Mouse (Mus musculus) MEL (cell line): ENCODE measurements around the gene Rpgrip1l. TPM values are rescaled to one million over a fixed set of nuclear protein-coding genes. Genes with fewer than 3 reads are reported as not detected.

Source experiments
- DNase-seq: peaks from one replicate; pipeline ENCODE4 v3.0.0; 2011; ENCODE audit warnings: low read depth, low spot score
- H3K27ac ChIP-seq: 2 replicates; pipeline ENCODE4 v1.5.1; 2012; ENCODE audit warnings: low read depth, mild to moderate bottlenecking, control low read depth, low read length, moderate library complexity; ENCODE audit not compliant: control insufficient read depth
- H3K27me3 ChIP-seq, 2 experiments: fragments of 150-350 bp in 1 of 2; sonication (generic) in 1 of 2; 2 replicates each; pipeline ENCODE4 v1.6.1; 2012; ENCODE audit warnings: low read length in 2 of 2, mild to moderate bottlenecking in 2 of 2, improper control_type of control experiment in 1 of 2, moderate library complexity in 1 of 2; ENCODE audit not compliant: insufficient read depth in 2 of 2, control insufficient read depth in 1 of 2
- H3K36me3 ChIP-seq, 2 experiments: 2 replicates each; pipeline ENCODE4 v1.6.1; 2012 to 2014; ENCODE audit warnings: low read length in 2 of 2, improper control_type of control experiment in 1 of 2, inconsistent platforms in 1 of 2, mild to moderate bottlenecking in 1 of 2; ENCODE audit not compliant: insufficient read depth in 2 of 2, control insufficient read depth in 1 of 2
- H3K4me1 ChIP-seq, 2 experiments: fragments of 150-350 bp in 1 of 2; sonication (generic) in 1 of 2; 2 replicates each; pipeline ENCODE4 v1.6.1; 2012; ENCODE audit warnings: low read length in 2 of 2, improper control_type of control experiment in 1 of 2, mild to moderate bottlenecking in 1 of 2; ENCODE audit not compliant: insufficient read depth in 2 of 2, control insufficient read depth in 1 of 2
- H3K4me3 ChIP-seq, 2 experiments: fragments of 150-350 bp in 1 of 2; sonication (generic) in 1 of 2; 2 replicates each; pipeline ENCODE4 v1.5.1; 2012; ENCODE audit warnings: low read depth in 2 of 2, low read length in 2 of 2, mild to moderate bottlenecking in 2 of 2, moderate library complexity in 2 of 2, control low read depth in 1 of 2, improper control_type of control experiment in 1 of 2; ENCODE audit not compliant: control insufficient read depth in 1 of 2, insufficient read depth in 1 of 2
- H3K79me2 ChIP-seq: 2 replicates; pipeline ENCODE4 v1.6.1; 2012; ENCODE audit warnings: mild to moderate bottlenecking, low read length, moderate library complexity; ENCODE audit not compliant: control insufficient read depth, poor library complexity, insufficient read depth
- H3K9ac ChIP-seq: 2 replicates; pipeline ENCODE4 v1.6.1; 2012; ENCODE audit warnings: low read depth, mild to moderate bottlenecking, control low read depth, low read length, moderate library complexity; ENCODE audit not compliant: control insufficient read depth, poor library complexity, severe bottlenecking
- H3K9me3 ChIP-seq: fragments of 150-350 bp; sonication (generic); replicated peaks from 2 replicates; pipeline ENCODE4 v1.6.1; 2012; ENCODE audit warnings: mild to moderate bottlenecking, low read length, improper control_type of control experiment, moderate library complexity; ENCODE audit not compliant: insufficient read depth
- BHLHE40 ChIP-seq: IDR thresholded peaks from 2 replicates; pipeline ENCODE4 v1.6.1; 2012; ENCODE audit warnings: low read depth, mild to moderate bottlenecking, inconsistent platforms, low read length, improper control_type of control experiment, borderline replicate concordance
- CHD2 ChIP-seq: IDR thresholded peaks from 2 replicates; pipeline ENCODE4 v1.6.1; 2011; ENCODE audit warnings: low read length, improper control_type of control experiment
- CTCF ChIP-seq, 3 experiments: IDR thresholded peaks in 2 of 3; conservative IDR thresholded peaks in 1 of 3; 2 replicates each; pipeline ENCODE4 v1.5.1; 2011 to 2012; ENCODE audit warnings: low read length in 3 of 3, low read depth in 2 of 3, mild to moderate bottlenecking in 2 of 3, improper control_type of control experiment in 1 of 3, inconsistent platforms in 1 of 3, mixed read lengths in 1 of 3, moderate library complexity in 1 of 3; ENCODE audit not compliant: control insufficient read depth in 1 of 3, insufficient read depth in 1 of 3, poor library complexity in 1 of 3, severe bottlenecking in 1 of 3
- E2F4 ChIP-seq: IDR thresholded peaks from 2 replicates; pipeline ENCODE4 v1.6.1; 2011; ENCODE audit warnings: low read depth, low read length, improper control_type of control experiment, borderline replicate concordance
- ELF1 ChIP-seq: IDR thresholded peaks from 2 replicates; pipeline ENCODE4 v1.6.1; 2014; ENCODE audit warnings: low read depth, mild to moderate bottlenecking, inconsistent platforms, low read length, improper control_type of control experiment, moderate library complexity
- ETS1 ChIP-seq: IDR thresholded peaks from 2 replicates; pipeline ENCODE4 v1.6.1; 2012; ENCODE audit warnings: low read depth, mild to moderate bottlenecking, inconsistent platforms, low read length, improper control_type of control experiment, moderate library complexity
- GATA1 ChIP-seq: IDR thresholded peaks from 2 replicates; pipeline ENCODE4 v1.6.1; 2011; ENCODE audit warnings: low read depth, low read length, improper control_type of control experiment
- HCFC1 ChIP-seq: IDR thresholded peaks from 2 replicates; pipeline ENCODE4 v1.6.1; 2012; ENCODE audit warnings: low read depth, mild to moderate bottlenecking, inconsistent platforms, low read length, improper control_type of control experiment, moderate library complexity
- JUND ChIP-seq: IDR thresholded peaks from 2 replicates; pipeline ENCODE4 v1.6.1; 2011; ENCODE audit warnings: low read depth, mild to moderate bottlenecking, improper control_type of control experiment, low read length
- KAT2A ChIP-seq: conservative IDR thresholded peaks from 2 replicates; pipeline ENCODE4 v1.6.1; 2012; ENCODE audit warnings: low read depth, low read length, improper control_type of control experiment, inconsistent platforms
- MAX ChIP-seq: IDR thresholded peaks from 2 replicates; pipeline ENCODE4 v1.6.1; 2011; ENCODE audit warnings: low read length, improper control_type of control experiment
- MAZ ChIP-seq: IDR thresholded peaks from 2 replicates; pipeline ENCODE4 v1.6.1; 2012; ENCODE audit warnings: low read depth, mild to moderate bottlenecking, inconsistent platforms, low read length, improper control_type of control experiment
- MXI1 ChIP-seq: IDR thresholded peaks from 2 replicates; pipeline ENCODE4 v1.6.1; 2011; ENCODE audit warnings: mild to moderate bottlenecking, low read depth, low read length, improper control_type of control experiment
- MYB ChIP-seq: IDR thresholded peaks from 2 replicates; pipeline ENCODE4 v1.6.1; 2011; ENCODE audit warnings: mild to moderate bottlenecking, low read depth, low read length, improper control_type of control experiment
- MYC ChIP-seq: IDR thresholded peaks from 2 replicates; pipeline ENCODE4 v1.6.1; 2011; ENCODE audit warnings: low read depth, mild to moderate bottlenecking, low read length, improper control_type of control experiment, moderate library complexity
- NELFE ChIP-seq: IDR thresholded peaks from 2 replicates; pipeline ENCODE4 v1.6.1; 2011; ENCODE audit warnings: low read depth, low read length, improper control_type of control experiment
- NRF1 ChIP-seq: IDR thresholded peaks from 2 replicates; pipeline ENCODE4 v1.6.1; 2014; ENCODE audit warnings: low read depth, mild to moderate bottlenecking, inconsistent platforms, low read length, improper control_type of control experiment, moderate library complexity; ENCODE audit not compliant: poor library complexity, insufficient read depth, severe bottlenecking
- POLR2A ChIP-seq, 2 experiments: IDR thresholded peaks; 2 replicates each; pipeline ENCODE4 v1.6.1; 2011 to 2012; ENCODE audit warnings: low read length in 2 of 2, mild to moderate bottlenecking in 2 of 2, control low read depth in 1 of 2, improper control_type of control experiment in 1 of 2, low read depth in 1 of 2, moderate library complexity in 1 of 2; ENCODE audit not compliant: control insufficient read depth in 1 of 2, insufficient read depth in 1 of 2, poor library complexity in 1 of 2
- POLR2AphosphoS2 ChIP-seq: IDR thresholded peaks from 2 replicates; pipeline ENCODE4 v1.6.1; 2011; ENCODE audit warnings: low read length, improper control_type of control experiment
- RCOR1 ChIP-seq: IDR thresholded peaks from 2 replicates; pipeline ENCODE4 v1.6.1; 2012; ENCODE audit warnings: low read depth, mild to moderate bottlenecking, inconsistent platforms, low read length, improper control_type of control experiment
- SIN3A ChIP-seq: IDR thresholded peaks from 2 replicates; pipeline ENCODE4 v1.6.1; 2012; ENCODE audit warnings: low read length, improper control_type of control experiment, inconsistent platforms
- SMC3 ChIP-seq: IDR thresholded peaks from 2 replicates; pipeline ENCODE4 v1.6.1; 2011; ENCODE audit warnings: low read depth, low read length, improper control_type of control experiment
- TCF12 ChIP-seq: IDR thresholded peaks from 2 replicates; pipeline ENCODE4 v1.6.1; 2014; ENCODE audit warnings: low read depth, mild to moderate bottlenecking, inconsistent platforms, low read length, improper control_type of control experiment, moderate library complexity
- polyA plus RNA-seq, 2 experiments: library from polyadenylated mRNA; stranded (reverse) in 1 of 2; unstranded in 1 of 2; fragments of >175 nt in 1 of 2; fragments of >200 nt in 1 of 2; gene quantifications; 2 replicates each; pipeline versions ENCODE4 v1.2.1 to v1.2.4; 2012; ENCODE audit warnings: low replicate concordance in 2 of 2, low read depth in 1 of 2; ENCODE audit not compliant: insufficient read length in 2 of 2, insufficient read depth in 1 of 2, missing spikeins in 1 of 2
- total RNA-seq: library from RNA; depleted of rRNA; stranded (reverse); fragments of 300-350 nt; gene quantifications from 2 replicates; pipeline ENCODE4 v1.2.3, GENCODE M21; 2012; rRNA removed

The Rpgrip1l gene
- total RNA-seq (2.1 and 2.9 TPM in 2 replicates), polyA plus RNA-seq (1 to 10 TPM in 1 of 2 experiments, not detected in 1; 3.9 TPM)

GRCm38 (mm10) chr8:91312835-91313832 is at the start of gene Rpgrip1l, which contains the start of gene Fto:
TSS of gene Rpgrip1l (minus strand) at chr8:91313262.
TSS of gene Fto (plus strand) at chr8:91313525.
- no peaks in the 10 kb centered on the region for H3K27me3 ChIP-seq
- H3K4me1 ChIP-seq: peaks cover 8 to 10% of the 10 kb centered on the region in 2 experiments; a peak in 3 of 4 replicates
- H3K27ac ChIP-seq: peak within 1 kb of the TSS; percentile 69
- peaks cover 23% of the 10 kb centered on the region for H3K79me2 ChIP-seq
- H3K36me3 ChIP-seq: peaks cover 0 to 21% of the 10 kb centered on the region in 2 experiments; a peak in 3 of 4 replicates
- H3K9ac ChIP-seq: peak within 1 kb of the TSS; percentile 88
- TF ChIP-seq JUND: no peak
- no peak for TF ChIP-seq MYB
- peak; percentile 6; the same call in 1 of the 2 replicates for TF ChIP-seq MYC
- TF ChIP-seq MAX: peak; percentile 41
- TF ChIP-seq E2F4: 0 out of 2 replicates have a peak, but pooled peaks have one; percentile 44
- TF ChIP-seq NRF1: peak; percentile 65
- TF ChIP-seq ETS1: 0 out of 2 replicates have a peak, but pooled peaks have one; percentile 21
- TF ChIP-seq BHLHE40: no peak
- peak; percentile 69 to 76; a peak in 3 of 4 replicates for TF ChIP-seq POLR2A (IDR thresholded peaks at IDR 0.05; ENCODE audit: control insufficient read depth in 1 of 2, insufficient read depth in 1 of 2, low read depth in 1 of 2, low read length in 2 of 2, poor library complexity in 1 of 2)
- TF ChIP-seq HCFC1: peak; percentile 96
- no peak for TF ChIP-seq CHD2
- TF ChIP-seq NELFE: peak; percentile 64
- TF ChIP-seq SMC3: no peak
- peak; percentile 92 for TF ChIP-seq KAT2A
- TF ChIP-seq RCOR1: no peak
- peak; percentile 70 for TF ChIP-seq MXI1
- TF ChIP-seq ELF1: peak; percentile 59
- TF ChIP-seq MAZ: peak; percentile 97
- peak; percentile 96 for TF ChIP-seq SIN3A
- no peak for TF ChIP-seq POLR2AphosphoS2
- TF ChIP-seq TCF12: peak; percentile 38
- TF ChIP-seq GATA1: peak; percentile 20; the same call in 1 of the 2 replicates
- TF ChIP-seq CTCF (IDR thresholded peaks at IDR 0.05 in 2 of 3, conservative IDR thresholded peaks at IDR 0.05 in 1 of 3; ENCODE audit: control insufficient read depth in 1 of 3, insufficient read depth in 1 of 3, low read depth in 2 of 3, low read length in 3 of 3, poor library complexity in 1 of 3, severe bottlenecking in 1 of 3): peak; percentile 32 to 42 (median 35)
- peak within 1 kb of the TSS; percentile 71 to 86 for H3K4me3 ChIP-seq
- peak; percentile 99 for DNase-seq
- H3K9me3 ChIP-seq: no peaks in the 10 kb centered on the region
